Mouse (Mus musculus): ENCODE results near the gene Sec24c. TPM values are rescaled to one million over a fixed set of nuclear protein-coding genes. Genes with fewer than 3 reads are reported as not detected.

The Sec24c gene
- polyA plus RNA-seq, 1 experiment, result 49.6 TPM

DNA sequence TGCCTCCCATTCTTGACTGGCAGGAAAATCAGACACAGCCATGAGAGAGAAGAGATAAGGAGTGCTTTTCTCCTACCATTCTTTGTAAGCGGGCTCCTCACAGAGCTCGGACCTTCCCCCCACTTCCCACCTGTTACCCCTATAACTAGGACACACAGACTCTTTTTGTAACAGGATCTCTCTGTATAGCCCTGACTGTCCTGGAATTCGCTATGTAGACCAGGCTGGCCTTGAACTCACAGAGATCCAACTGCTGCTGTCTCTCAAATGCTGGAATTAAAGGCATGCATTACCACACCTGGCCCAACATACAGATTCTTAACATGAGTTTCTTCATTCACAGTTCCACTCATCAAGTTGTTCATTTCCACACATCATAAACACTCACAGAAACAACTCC lies 11.4 kb upstream of the Sec24c start:
- H3K4me3 ChIP-seq (replicated peaks; ENCODE audit: control insufficient read depth, low read depth, low read length), result no peak overlapping the region
- no peaks in the 10 kb centered on the region; the same call in 1 of the 2 replicates for H3K4me1 ChIP-seq (ENCODE audit: control insufficient read depth, insufficient read depth, low read length)
- no peak overlapping the region for H3K27ac ChIP-seq (ENCODE audit: control insufficient read depth, insufficient read depth, low read depth, low read length, poor library complexity)
- WGBS, result 86% methylated on average over 3 of the region's 3 CpGs
- no peak for TF ChIP-seq CTCF (IDR thresholded peaks at IDR 0.05; ENCODE audit: control insufficient read depth, insufficient read depth, low read length)

DNA sequence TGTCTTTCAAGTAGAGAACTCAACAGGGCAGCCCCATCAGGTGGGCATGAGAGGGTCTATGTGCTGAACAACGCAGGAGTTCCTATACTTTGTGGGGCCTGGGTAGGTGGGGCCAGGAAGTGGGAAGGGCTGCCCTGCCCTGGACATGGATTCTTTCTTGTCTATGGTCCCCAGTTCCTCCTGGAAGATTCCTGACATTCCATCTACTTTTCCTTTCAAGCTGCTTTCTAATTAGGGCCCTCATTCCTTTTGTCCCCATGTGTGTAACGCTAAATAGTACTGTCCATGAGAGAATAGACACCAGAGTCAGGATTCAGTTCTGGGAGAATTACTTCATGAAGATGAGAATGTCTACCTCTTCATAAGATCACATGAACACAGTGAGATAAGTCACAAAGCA lies 10.5 kb upstream of the Sec24c start:
- H3K27ac ChIP-seq (ENCODE audit: control insufficient read depth, insufficient read depth, low read depth, low read length, poor library complexity), result no peak overlapping the region
- 72% methylated on average over 2 of the region's 2 CpGs for WGBS
- TF ChIP-seq POLR2A (IDR thresholded peaks at IDR 0.05; ENCODE audit: borderline replicate concordance, control insufficient read depth, low read depth, low read length), result no peak
- no peak for TF ChIP-seq CTCF (IDR thresholded peaks at IDR 0.05; ENCODE audit: control insufficient read depth, insufficient read depth, low read length)
- no peak overlapping the region for H3K4me3 ChIP-seq (replicated peaks; ENCODE audit: control insufficient read depth, low read depth, low read length)
- H3K4me1 ChIP-seq (ENCODE audit: control insufficient read depth, insufficient read depth, low read length), result no peaks in the 10 kb centered on the region; the same call in 1 of the 2 replicates

DNA sequence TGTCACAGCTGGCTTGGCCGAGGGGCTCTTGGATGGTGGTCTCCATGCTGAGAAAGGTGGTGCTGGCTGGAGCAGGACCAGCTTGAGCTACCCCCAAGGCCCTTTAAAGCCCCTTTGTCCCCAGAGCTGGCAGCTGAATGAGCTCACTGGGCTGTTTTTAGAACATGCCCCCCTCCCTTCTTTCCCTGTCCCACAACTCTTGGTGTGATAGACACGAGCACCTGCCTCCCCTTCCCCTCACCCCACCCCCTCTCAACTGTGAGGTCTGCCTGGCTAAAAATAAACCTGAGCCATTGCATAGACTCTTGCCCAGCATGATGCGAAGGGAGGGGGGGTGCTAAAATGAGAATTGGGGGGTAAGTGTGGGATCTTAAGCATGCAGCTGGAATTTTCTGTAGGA lies 9.7 kb upstream of the Sec24c start:
- TF ChIP-seq POLR2A (IDR thresholded peaks at IDR 0.05; ENCODE audit: borderline replicate concordance, control insufficient read depth, low read depth, low read length) (no peak), CTCF (IDR thresholded peaks at IDR 0.05; ENCODE audit: control insufficient read depth, insufficient read depth, low read length) (no peak)
- Histone ChIP-seq H3K4me3 (replicated peaks; ENCODE audit: control insufficient read depth, low read depth, low read length) (no peak overlapping the region), H3K27ac (ENCODE audit: control insufficient read depth, insufficient read depth, low read depth, low read length, poor library complexity) (no peak overlapping the region), H3K4me1 (ENCODE audit: control insufficient read depth, insufficient read depth, low read length) (no peaks in the 10 kb centered on the region; the same call in 1 of the 2 replicates)
- 35% methylated on average over 3 of the region's 3 CpGs for WGBS

DNA sequence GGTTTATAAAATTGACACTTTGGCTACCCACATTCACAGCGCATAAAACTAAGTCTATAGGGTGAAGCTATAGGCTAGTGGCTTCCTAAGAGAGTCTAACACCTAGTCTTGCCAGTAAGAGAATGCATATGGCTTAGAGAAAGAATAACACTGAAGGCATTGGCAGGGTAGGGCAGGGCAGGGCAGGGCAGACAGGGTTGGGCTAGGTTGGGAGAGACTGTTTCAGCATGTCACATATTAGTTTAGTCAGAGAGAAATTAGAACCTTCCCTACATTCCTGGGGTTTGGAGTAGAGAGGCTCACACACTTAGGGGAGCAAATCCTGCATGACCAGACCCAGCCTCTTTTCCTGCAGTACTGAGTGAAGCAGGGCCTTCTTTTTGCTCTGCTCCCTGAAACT lies 6.6 kb upstream of the Sec24c start:
- H3K27ac ChIP-seq (ENCODE audit: control insufficient read depth, insufficient read depth, low read depth, low read length, poor library complexity), result no peak overlapping the region
- WGBS, result 85% methylated on average over 1 of the region's 1 CpGs
- H3K4me1 ChIP-seq (ENCODE audit: control insufficient read depth, insufficient read depth, low read length), result no peaks in the 10 kb centered on the region
- H3K4me3 ChIP-seq (replicated peaks; ENCODE audit: control insufficient read depth, low read depth, low read length), result no peak overlapping the region
- no peak for TF ChIP-seq POLR2A (IDR thresholded peaks at IDR 0.05; ENCODE audit: borderline replicate concordance, control insufficient read depth, low read depth, low read length)
- no peak for TF ChIP-seq CTCF (IDR thresholded peaks at IDR 0.05; ENCODE audit: control insufficient read depth, insufficient read depth, low read length)

DNA sequence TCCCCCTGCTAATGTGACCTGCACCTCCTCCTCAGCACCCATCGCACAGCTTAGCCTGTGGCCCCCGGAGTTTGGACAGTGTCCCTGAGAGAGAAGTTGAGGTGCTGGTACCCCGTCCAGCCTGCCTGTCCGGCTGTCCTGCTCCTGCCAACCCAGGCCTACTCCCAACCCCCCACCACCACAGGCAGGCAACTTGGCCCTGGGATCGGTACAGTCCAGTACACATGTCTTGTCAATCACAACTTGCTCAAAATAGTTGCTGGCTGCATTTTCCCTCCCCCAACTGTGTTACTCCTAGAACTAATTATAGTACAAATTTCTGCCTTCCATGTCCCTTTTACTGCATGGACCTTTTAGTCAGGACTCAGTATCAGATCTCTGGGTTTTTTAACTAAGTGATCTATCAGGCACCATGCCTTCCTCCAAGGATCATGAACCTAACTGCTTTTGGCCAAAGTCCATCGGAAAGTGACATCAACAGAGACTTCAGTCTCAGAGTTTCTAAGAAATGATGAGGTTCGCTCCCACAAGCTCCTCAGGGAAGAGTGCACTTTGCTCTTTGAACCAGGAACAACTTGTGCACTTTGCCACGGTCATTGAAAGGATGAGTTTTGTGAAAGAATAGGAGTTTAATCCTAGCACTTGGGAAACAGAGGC lies 5.8 kb upstream of the Sec24c start, which contains the start of gene Synpo2l:
TSS of gene Synpo2l (minus strand) at position 201 of the 657 bp plus-strand sequence.
- WGBS, result 77% methylated on average over 8 of the region's 8 CpGs

DNA sequence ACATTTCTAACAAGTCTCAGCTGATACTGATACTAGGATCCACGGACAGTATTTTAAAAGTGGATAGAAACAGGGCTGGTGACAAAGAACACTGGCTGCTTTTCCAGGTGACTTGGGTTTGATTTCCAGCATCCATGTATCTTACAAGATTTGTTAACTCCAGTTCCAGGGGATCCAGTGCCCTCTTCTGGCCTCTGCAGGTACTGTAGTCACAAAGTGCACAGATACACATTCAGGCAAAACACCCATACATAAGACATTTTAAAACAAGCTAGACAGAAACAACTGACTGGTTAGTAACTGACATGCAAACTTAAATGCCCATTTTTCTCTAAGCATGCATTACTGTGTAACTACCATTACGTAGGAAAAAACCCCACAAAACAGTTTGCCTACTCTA lies 1.1 kb upstream of the Sec24c start:
- Histone ChIP-seq H3K27ac (ENCODE audit: control insufficient read depth, insufficient read depth, low read depth, low read length, poor library complexity) (no peak overlapping the region), H3K4me1 (ENCODE audit: control insufficient read depth, insufficient read depth, low read length) (no peaks in the 10 kb centered on the region; the same call in 1 of the 2 replicates), H3K4me3 (replicated peaks; ENCODE audit: control insufficient read depth, low read depth, low read length) (no peak overlapping the region)
- WGBS, result 90% methylated on average over 2 of the region's 2 CpGs
- TF ChIP-seq POLR2A (IDR thresholded peaks at IDR 0.05; ENCODE audit: borderline replicate concordance, control insufficient read depth, low read depth, low read length) (no peak), CTCF (IDR thresholded peaks at IDR 0.05; ENCODE audit: control insufficient read depth, insufficient read depth, low read length) (0 out of 2 replicates have a peak, but pooled peaks have one; percentile 9)

More for the DNA sequence above, 5.8 kb upstream of the Sec24c start, which contains the start of gene Synpo2l:
- H3K27ac ChIP-seq (ENCODE audit: control insufficient read depth, insufficient read depth, low read depth, low read length, poor library complexity), result no peak within 1 kb of the TSS
- no peak within 1 kb of the TSS for H3K4me3 ChIP-seq (replicated peaks; ENCODE audit: control insufficient read depth, low read depth, low read length)
- TF ChIP-seq CTCF (IDR thresholded peaks at IDR 0.05; ENCODE audit: control insufficient read depth, insufficient read depth, low read length) (no peak), POLR2A (IDR thresholded peaks at IDR 0.05; ENCODE audit: borderline replicate concordance, control insufficient read depth, low read depth, low read length) (no peak)
- no peaks in the 10 kb centered on the region for H3K4me1 ChIP-seq (ENCODE audit: control insufficient read depth, insufficient read depth, low read length)

DNA sequence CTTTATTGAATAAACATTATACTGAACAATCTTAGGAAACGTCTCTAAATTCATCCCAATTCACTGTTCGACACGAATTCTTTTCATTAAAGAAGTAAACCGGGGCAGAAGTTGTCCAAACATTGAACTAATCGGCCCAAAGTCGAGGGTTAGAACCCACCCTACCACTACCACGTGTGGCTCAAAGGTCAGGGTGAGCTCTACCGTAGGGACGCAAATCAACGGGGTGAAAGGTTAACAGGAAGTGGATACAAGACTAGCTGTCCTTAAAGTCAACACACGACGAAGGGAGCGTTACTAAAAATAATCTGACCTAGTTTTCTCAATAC lies 409 bp upstream of the Sec24c start:
- WGBS, result 9% methylated on average over 13 of the region's 13 CpGs
- TF ChIP-seq CTCF (IDR thresholded peaks at IDR 0.05; ENCODE audit: control insufficient read depth, insufficient read depth, low read length) (no peak), POLR2A (IDR thresholded peaks at IDR 0.05; ENCODE audit: borderline replicate concordance, control insufficient read depth, low read depth, low read length) (no peak)

DNA sequence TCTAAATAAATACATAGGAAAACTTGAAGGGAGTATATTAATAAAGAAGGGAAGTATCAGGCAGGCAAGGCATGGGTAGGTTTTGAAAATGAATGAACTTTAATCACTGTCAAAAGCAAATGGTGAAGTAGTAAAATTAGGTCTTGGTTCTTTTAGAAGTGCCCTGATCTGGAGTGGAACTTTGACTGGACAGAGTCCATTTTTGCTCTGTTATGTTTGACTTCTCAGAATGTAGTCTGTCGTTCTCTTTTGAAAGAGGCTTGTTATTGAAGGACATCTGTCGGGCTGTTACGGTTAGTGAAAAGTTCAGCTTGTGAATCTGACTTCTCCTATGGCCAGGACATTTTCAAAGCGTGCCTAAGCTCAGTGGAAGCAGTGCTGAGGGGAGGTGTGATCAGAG lies 3.8 kb downstream of the Sec24c start:
- Histone ChIP-seq H3K4me1 (ENCODE audit: control insufficient read depth, insufficient read depth, low read length) (peaks cover 2% of the 10 kb centered on the region; the same call in 1 of the 2 replicates), H3K27ac (ENCODE audit: control insufficient read depth, insufficient read depth, low read depth, low read length, poor library complexity) (no peak overlapping the region)

More for the DNA sequence above, 409 bp upstream of the Sec24c start:
- Histone ChIP-seq H3K27ac (ENCODE audit: control insufficient read depth, insufficient read depth, low read depth, low read length, poor library complexity) (no peak overlapping the region), H3K4me1 (ENCODE audit: control insufficient read depth, insufficient read depth, low read length) (no peaks in the 10 kb centered on the region; the same call in 1 of the 2 replicates), H3K4me3 (replicated peaks; ENCODE audit: control insufficient read depth, low read depth, low read length) (peak overlapping the region; percentile 71)

More for the DNA sequence above, 3.8 kb downstream of the Sec24c start:
- 89% methylated on average over 4 of the region's 4 CpGs for WGBS
- TF ChIP-seq POLR2A (IDR thresholded peaks at IDR 0.05; ENCODE audit: borderline replicate concordance, control insufficient read depth, low read depth, low read length), result no peak
- TF ChIP-seq CTCF (IDR thresholded peaks at IDR 0.05; ENCODE audit: control insufficient read depth, insufficient read depth, low read length), result no peak
- H3K4me3 ChIP-seq (replicated peaks; ENCODE audit: control insufficient read depth, low read depth, low read length), result no peak overlapping the region
